Mouse (Mus musculus) heart, embryonic 12.5 days (tissue): ENCODE measurements around the gene Arl6ip4. TPM values are rescaled to one million over a fixed set of nuclear protein-coding genes. Genes with fewer than 3 reads are reported as not detected.

Experiments
- ATAC-seq: fragments of 200-750 bp; cut with Nextera tagmentation; 2 replicates; pipeline ENCODE4 v1.8.0; 2017; ENCODE audit warnings: moderate TSS enrichment, moderate library complexity; ENCODE audit not compliant: insufficient number of reproducible peaks, low FRiP score
- H3K27ac ChIP-seq: fragments of 300-500 bp; sonication (generic); 2 replicates; pipeline ENCODE4 v1.5.1; 2016; ENCODE audit warnings: mild to moderate bottlenecking, moderate library complexity; ENCODE audit not compliant: poor library complexity, severe bottlenecking
- H3K27me3 ChIP-seq: fragments of 300-500 bp; sonication (generic); replicated peaks from 2 replicates; pipeline ENCODE4 v1.6.1; 2016; ENCODE audit warnings: mild to moderate bottlenecking, moderate library complexity
- H3K36me3 ChIP-seq: fragments of 300-500 bp; sonication (generic); 2 replicates; pipeline ENCODE4 v1.6.1; 2016; ENCODE audit warnings: mild to moderate bottlenecking, moderate library complexity
- H3K4me1 ChIP-seq: fragments of 300-500 bp; sonication (generic); replicated peaks from 2 replicates; pipeline ENCODE4 v1.6.1; 2016; ENCODE audit warnings: mild to moderate bottlenecking
- H3K4me2 ChIP-seq: fragments of 300-500 bp; sonication (generic); 2 replicates; pipeline ENCODE4 v1.6.1; 2016; ENCODE audit warnings: mild to moderate bottlenecking, moderate library complexity
- H3K4me3 ChIP-seq: fragments of 300-500 bp; sonication (generic); 2 replicates; pipeline ENCODE4 v1.5.1; 2016; ENCODE audit warnings: mild to moderate bottlenecking
- H3K9ac ChIP-seq: fragments of 300-500 bp; sonication (generic); 2 replicates; pipeline ENCODE4 v1.6.1; 2016; ENCODE audit warnings: mild to moderate bottlenecking, moderate library complexity
- H3K9me3 ChIP-seq: fragments of 300-500 bp; sonication (generic); replicated peaks from 2 replicates; pipeline ENCODE4 v1.6.1; 2016; ENCODE audit warnings: mild to moderate bottlenecking, moderate library complexity
- WGBS: fragments of 180-500 bp; shearing (Covaris S2); methylation state at CpG from one replicate; pipeline ENCODE4 v1.1.7; 2016; 5-methylcytosine and 5-hydroxymethylcytosine counted together
- polyA plus RNA-seq: library from polyadenylated mRNA; unstranded; fragments of >200 nt; fragmentation: Nextera tagmentation; extraction: Ambion mirVana; gene quantifications from 2 replicates; pipeline ENCODE4 v1.2.1, GENCODE M21; 2016

The Arl6ip4 gene
- polyA plus RNA-seq, 1 experiment from 2014 or later: 78.8 TPM

GRCm38 (mm10) chr5:124159453-124159852 lies 43.6 kb downstream of the Arl6ip4 start:
- peak overlapping the region; percentile 22 for H3K27ac ChIP-seq
- H3K36me3 ChIP-seq: no peaks in the 10 kb centered on the region
- H3K4me2 ChIP-seq: no peak overlapping the region; the same call in 1 of the 2 replicates
- H3K4me1 ChIP-seq: peaks cover 68% of the 10 kb centered on the region
- no peak overlapping the region for H3K4me3 ChIP-seq
- no peaks in the 10 kb centered on the region for H3K9me3 ChIP-seq
- no peak for ATAC-seq
- peak overlapping the region; percentile 33; the same call in 1 of the 2 replicates for H3K9ac ChIP-seq
- WGBS: 31% methylated on average over 7 of the region's 7 CpGs
- H3K27me3 ChIP-seq: no peaks in the 10 kb centered on the region

- H3K4me3 ChIP-seq: no peak overlapping the region
- peaks cover 85% of the 10 kb centered on the region for H3K4me1 ChIP-seq
- H3K9me3 ChIP-seq: no peaks in the 10 kb centered on the region
- 13% methylated on average over 10 of the region's 10 CpGs for WGBS
- H3K27ac ChIP-seq: peak overlapping the region; percentile 75
- no peaks in the 10 kb centered on the region for H3K27me3 ChIP-seq
- no peaks in the 10 kb centered on the region for H3K36me3 ChIP-seq
- H3K4me2 ChIP-seq: peak overlapping the region; percentile 29; the same call in 1 of the 2 replicates
- ATAC-seq: peak; percentile 74
- H3K9ac ChIP-seq: no peak overlapping the region
Measured at GRCm38 (mm10) chr5:124161831-124162230, 45.9 kb downstream of the Arl6ip4 start.

GRCm38 (mm10) chr5:124162577-124162976 lies 46.7 kb downstream of the Arl6ip4 start:
- H3K36me3 ChIP-seq: no peaks in the 10 kb centered on the region
- WGBS: 40% methylated on average over 5 of the region's 5 CpGs
- no peaks in the 10 kb centered on the region for H3K9me3 ChIP-seq
- peak overlapping the region; percentile 75 for H3K27ac ChIP-seq
- no peak overlapping the region for H3K4me3 ChIP-seq
- H3K27me3 ChIP-seq: no peaks in the 10 kb centered on the region
- no peak overlapping the region for H3K9ac ChIP-seq
- H3K4me2 ChIP-seq: peak overlapping the region; percentile 29; the same call in 1 of the 2 replicates
- H3K4me1 ChIP-seq: peaks cover 92% of the 10 kb centered on the region
- no peak for ATAC-seq

GRCm38 (mm10) chr5:124163445-124163844 lies 47.6 kb downstream of the Arl6ip4 start:
- WGBS: 75% methylated on average over 11 of the region's 11 CpGs
- no peak for ATAC-seq
- Histone ChIP-seq H3K4me2 (no peak overlapping the region), H3K9ac (no peak overlapping the region), H3K4me3 (no peak overlapping the region), H3K27ac (no peak overlapping the region), H3K9me3 (no peaks in the 10 kb centered on the region), H3K36me3 (no peaks in the 10 kb centered on the region), H3K4me1 (peaks cover 95% of the 10 kb centered on the region), H3K27me3 (no peaks in the 10 kb centered on the region)

GRCm38 (mm10) chr5:124165622-124166570 lies 50.0 kb downstream of the Arl6ip4 start:
- Histone ChIP-seq H3K27ac (peak overlapping the region; percentile 93), H3K4me1 (peaks cover 90% of the 10 kb centered on the region), H3K9me3 (no peaks in the 10 kb centered on the region), H3K27me3 (no peaks in the 10 kb centered on the region), H3K9ac (peak overlapping the region; percentile 39), H3K36me3 (no peaks in the 10 kb centered on the region), H3K4me3 (no peak overlapping the region), H3K4me2 (peak overlapping the region; percentile 11)
- WGBS: 25% methylated on average over 15 of the region's 15 CpGs
- ATAC-seq: no peak

GRCm38 (mm10) chr5:124166741-124167140 lies 50.9 kb downstream of the Arl6ip4 start:
- Histone ChIP-seq H3K27me3 (no peaks in the 10 kb centered on the region), H3K36me3 (no peaks in the 10 kb centered on the region), H3K27ac (peak overlapping the region; percentile 93), H3K4me2 (0 out of 2 replicates have a peak overlapping the region, but pooled peaks have one; percentile 11), H3K4me1 (peaks cover 93% of the 10 kb centered on the region), H3K4me3 (no peak overlapping the region), H3K9ac (no peak overlapping the region), H3K9me3 (no peaks in the 10 kb centered on the region)
- ATAC-seq: no peak

- Histone ChIP-seq H3K4me1 (peaks cover 93% of the 10 kb centered on the region), H3K9ac (no peak overlapping the region; the same call in 1 of the 2 replicates), H3K4me2 (no peak overlapping the region), H3K27me3 (no peaks in the 10 kb centered on the region), H3K4me3 (no peak overlapping the region), H3K9me3 (no peaks in the 10 kb centered on the region), H3K27ac (0 out of 2 replicates have a peak overlapping the region, but pooled peaks have one; percentile 93), H3K36me3 (no peaks in the 10 kb centered on the region)
- no peak for ATAC-seq
- 55% methylated on average over 10 of the region's 10 CpGs for WGBS
Measured at GRCm38 (mm10) chr5:124167621-124168020, 51.7 kb downstream of the Arl6ip4 start.

Other genes starting within 250 kb of the Arl6ip4 start
- gene Hcar1, start 236.1 kb upstream of the Arl6ip4 start, polyA plus RNA-seq: 0.11 and 0.22 TPM in 2 replicates
- gene Denr, start 208.9 kb upstream of the Arl6ip4 start, polyA plus RNA-seq: 109 and 120 TPM in 2 replicates
- 0.90 and 2.1 TPM in 2 replicates for gene Gm43518, start 188.7 kb upstream of the Arl6ip4 start, polyA plus RNA-seq
- 2.5 and 7.1 TPM in 2 replicates for gene Ccdc62, start 185.4 kb upstream of the Arl6ip4 start, polyA plus RNA-seq
- gene Hip1r, start 142.5 kb upstream of the Arl6ip4 start, polyA plus RNA-seq: 4.8 and 7.5 TPM in 2 replicates
- 61.9 and 64.4 TPM in 2 replicates for gene Vps37b, start 83.8 kb upstream of the Arl6ip4 start, polyA plus RNA-seq
- gene Abcb9, start 20.3 kb upstream of the Arl6ip4 start, polyA plus RNA-seq: 1.6 and 1.7 TPM in 2 replicates
- 16.1 and 17.0 TPM in 2 replicates for gene Ogfod2, start 3.8 kb upstream of the Arl6ip4 start, polyA plus RNA-seq
- 7.5 and 7.8 TPM in 2 replicates for gene Pitpnm2, start 133.7 kb downstream of the Arl6ip4 start, polyA plus RNA-seq
- 13.4 and 14.8 TPM in 2 replicates for gene Mphosph9, start 211.9 kb downstream of the Arl6ip4 start, polyA plus RNA-seq
- gene 2810006K23Rik, start 212.0 kb downstream of the Arl6ip4 start, polyA plus RNA-seq: 18.2 and 19.4 TPM in 2 replicates
- gene Cdk2ap1, start 247.0 kb downstream of the Arl6ip4 start, polyA plus RNA-seq: 61.2 and 69.9 TPM in 2 replicates